Mouse (Mus musculus): ENCODE measurements around the gene Nme1. TPM values are rescaled to one million over a fixed set of nuclear protein-coding genes. Genes with fewer than 3 reads are reported as not detected.

Gene Nme1
- polyA plus RNA-seq, 1 experiment from 2014 or later = 100 TPM

- WGBS = 89% methylated on average over 3 of the region's 3 CpGs
- Histone ChIP-seq H3K36me3 (ENCODE audit: control insufficient read depth, insufficient read depth, low read length) (peaks cover 27% of the 10 kb centered on the region), H3K27me3 (ENCODE audit: control insufficient read depth, insufficient read depth, low read depth, low read length) (no peaks in the 10 kb centered on the region), H3K9ac (ENCODE audit: low read length) (no peak overlapping the region), H3K27ac (ENCODE audit: low read length) (no peak overlapping the region), H3K9me3 (ENCODE audit: control insufficient read depth, low read length) (no peaks in the 10 kb centered on the region), H3K4me2 (ENCODE audit: low read depth, low read length) (no peak overlapping the region), H3K4me3 (ENCODE audit: low read length) (no peak overlapping the region), H3K4me1 (replicated peaks; ENCODE audit: control insufficient read depth, insufficient read depth, low read length) (no peaks in the 10 kb centered on the region)
- ATAC-seq (ENCODE audit: low read depth) = no peak
Observed at GRCm38 (mm10) chr11:93911603-93912002, 56.7 kb downstream of the Nme1 start.

GRCm38 (mm10) chr11:93908829-93909228, 59.5 kb downstream of the Nme1 start:
- peaks cover 33% of the 10 kb centered on the region for H3K36me3 ChIP-seq (ENCODE audit: control insufficient read depth, insufficient read depth, low read length)
- H3K9me3 ChIP-seq (ENCODE audit: control insufficient read depth, low read length) = no peaks in the 10 kb centered on the region
- no peak overlapping the region for H3K27ac ChIP-seq (ENCODE audit: low read length)
- no peaks in the 10 kb centered on the region for H3K4me1 ChIP-seq (replicated peaks; ENCODE audit: control insufficient read depth, insufficient read depth, low read length)
- no peak for ATAC-seq (ENCODE audit: low read depth)
- 87% methylated on average over 9 of the region's 9 CpGs for WGBS
- H3K9ac ChIP-seq (ENCODE audit: low read length) = no peak overlapping the region
- no peaks in the 10 kb centered on the region for H3K27me3 ChIP-seq (ENCODE audit: control insufficient read depth, insufficient read depth, low read depth, low read length)
- H3K4me2 ChIP-seq (ENCODE audit: low read depth, low read length) = no peak overlapping the region
- no peak overlapping the region for H3K4me3 ChIP-seq (ENCODE audit: low read length)

GRCm38 (mm10) chr11:93907839-93908238, 60.5 kb downstream of the Nme1 start:
- no peaks in the 10 kb centered on the region for H3K4me1 ChIP-seq (replicated peaks; ENCODE audit: control insufficient read depth, insufficient read depth, low read length)
- no peak for ATAC-seq (ENCODE audit: low read depth)
- no peaks in the 10 kb centered on the region for H3K9me3 ChIP-seq (ENCODE audit: control insufficient read depth, low read length)
- no peak overlapping the region for H3K27ac ChIP-seq (ENCODE audit: low read length)
- no peak overlapping the region for H3K4me2 ChIP-seq (ENCODE audit: low read depth, low read length)
- peaks cover 30% of the 10 kb centered on the region for H3K36me3 ChIP-seq (ENCODE audit: control insufficient read depth, insufficient read depth, low read length)
- 71% methylated on average over 3 of the region's 3 CpGs for WGBS
- H3K9ac ChIP-seq (ENCODE audit: low read length) = no peak overlapping the region
- H3K4me3 ChIP-seq (ENCODE audit: low read length) = no peak overlapping the region
- no peaks in the 10 kb centered on the region for H3K27me3 ChIP-seq (ENCODE audit: control insufficient read depth, insufficient read depth, low read depth, low read length)

Other genes starting within 250 kb of the Nme1 start
- 16.5 and 18.8 TPM in 2 replicates for gene Utp18, start 82.8 kb downstream of the Nme1 start, polyA plus RNA-seq (2015; fragmentation: Nextera tagmentation; extraction: Ambion mirVana)
- gene Mbtd1, start 82.7 kb downstream of the Nme1 start, polyA plus RNA-seq (2015; fragmentation: Nextera tagmentation; extraction: Ambion mirVana) = 22.6 and 24.7 TPM in 2 replicates
- 250 and 276 TPM in 2 replicates for gene Nme2, start 12.3 kb downstream of the Nme1 start, polyA plus RNA-seq (2015; fragmentation: Nextera tagmentation; extraction: Ambion mirVana)
- 289 and 314 TPM in 2 replicates for gene Gm20390, start 228 bp downstream of the Nme1 start, polyA plus RNA-seq (2015; fragmentation: Nextera tagmentation; extraction: Ambion mirVana)
- 35.0 and 36.2 TPM in 2 replicates for gene Spag9, start 27.6 kb upstream of the Nme1 start, polyA plus RNA-seq (2015; fragmentation: Nextera tagmentation; extraction: Ambion mirVana)
- 25.8 and 28.9 TPM in 2 replicates for gene Tob1, start 242.9 kb upstream of the Nme1 start, polyA plus RNA-seq (2015; fragmentation: Nextera tagmentation; extraction: Ambion mirVana)

Measured in lung, embryonic 16.5 days (tissue).